Mouse (Mus musculus) forebrain, embryonic 14.5 days (tissue): ENCODE results near the gene Gm10722. TPM values are rescaled to one million over a fixed set of nuclear protein-coding genes. Genes with fewer than 3 reads are reported as not detected.
A peak's percentile ranks its signal among the peaks of the same experiment; 100 is the strongest.
"Not testable (repeated sequence)": the region's sequence is repeated elsewhere in the genome, so short reads cannot be mapped to it uniquely, and the experiment has no call there.

Experiments
- ATAC-seq: fragments of 200-750 bp; cut with Nextera tagmentation; 2 replicates; pipeline ENCODE4 v1.8.0; 2017; ENCODE audit warnings: mild to moderate bottlenecking, moderate library complexity
- DNase-seq: peaks from one replicate; pipeline ENCODE4 v3.0.0-alpha.2; 2015; ENCODE audit warnings: low spot score
- H3K27ac ChIP-seq: fragments of 300-500 bp; sonication (generic); 2 replicates; pipeline ENCODE4 v1.5.1; 2014; ENCODE audit warnings: low read depth, mild to moderate bottlenecking, control low read depth, low read length, moderate library complexity
- H3K27me3 ChIP-seq: fragments of 300-500 bp; sonication (generic); replicated peaks from 2 replicates; pipeline ENCODE4 v1.6.1; 2014; ENCODE audit warnings: low read length, control low read depth, mixed read lengths; ENCODE audit not compliant: control insufficient read depth, insufficient read depth
- H3K36me3 ChIP-seq: fragments of 300-500 bp; sonication (generic); 2 replicates; pipeline ENCODE4 v1.6.1; 2014; ENCODE audit warnings: low read length, control low read depth; ENCODE audit not compliant: control insufficient read depth, insufficient read depth
- H3K4me1 ChIP-seq: fragments of 300-500 bp; sonication (generic); 2 replicates; pipeline ENCODE4 v1.6.1; 2014; ENCODE audit warnings: antibody characterized with exemption, low read length, control low read depth; ENCODE audit not compliant: control insufficient read depth, insufficient read depth
- H3K4me2 ChIP-seq: fragments of 300-500 bp; sonication (generic); 2 replicates; pipeline ENCODE4 v1.6.1; 2014; ENCODE audit warnings: mild to moderate bottlenecking, control low read depth, low read length
- H3K4me3 ChIP-seq: fragments of 300-500 bp; sonication (generic); 2 replicates; pipeline ENCODE4 v1.5.1; 2014; ENCODE audit warnings: low read depth, low read length, control low read depth
- H3K9ac ChIP-seq: fragments of 300-500 bp; sonication (generic); 2 replicates; pipeline ENCODE4 v1.6.1; 2014; ENCODE audit warnings: mild to moderate bottlenecking, low read length, control low read depth, moderate library complexity
- H3K9me3 ChIP-seq: fragments of 300-500 bp; sonication (generic); replicated peaks from 2 replicates; pipeline ENCODE4 v1.6.1; 2016; ENCODE audit warnings: low read length, control low read depth, mixed read lengths; ENCODE audit not compliant: control insufficient read depth
- WGBS: fragments of 180-500 bp; shearing (Covaris S2); extraction: QIAGEN DNeasy Blood & Tissue Kit; methylation state at CpG from one replicate; pipeline ENCODE4 v1.1.7; 2014; 5-methylcytosine and 5-hydroxymethylcytosine counted together
- polyA plus RNA-seq: library from polyadenylated mRNA; unstranded; fragments of >200 nt; fragmentation: Nextera tagmentation; extraction: Ambion mirVana; gene quantifications from 2 replicates; pipeline ENCODE4 v1.2.1, GENCODE M21; 2014

Gene Gm10722
- not detected in 2 replicates for polyA plus RNA-seq

- H3K27ac ChIP-seq, ATAC-seq, H3K9me3 ChIP-seq, H3K27me3 ChIP-seq, H3K4me3 ChIP-seq, H3K9ac ChIP-seq, H3K4me2 ChIP-seq, H3K36me3 ChIP-seq, H3K4me1 ChIP-seq: not testable (repeated sequence)
- DNase-seq: peak; percentile 12
- 70% methylated on average over 12 of the region's 12 CpGs for WGBS
Observed at GRCm38 (mm10) chr9:3000445-3000972, at the start of gene Gm10722. Gm10722 (plus strand) TSS chr9:3000922.

- not testable (repeated sequence) for H3K9me3 ChIP-seq, H3K27ac ChIP-seq, H3K9ac ChIP-seq, H3K4me1 ChIP-seq, H3K27me3 ChIP-seq, ATAC-seq, H3K4me2 ChIP-seq, H3K4me3 ChIP-seq, DNase-seq, H3K36me3 ChIP-seq
- 65% methylated on average over 8 of the region's 8 CpGs for WGBS
Observed at GRCm38 (mm10) chr9:3001006-3001405, 284 bp downstream of the Gm10722 start.

GRCm38 (mm10) chr9:3001948-3002659 lies 1.4 kb downstream of the Gm10722 start:
- H3K4me3 ChIP-seq, H3K9ac ChIP-seq, H3K9me3 ChIP-seq, H3K4me2 ChIP-seq, H3K27ac ChIP-seq, H3K27me3 ChIP-seq, H3K4me1 ChIP-seq, H3K36me3 ChIP-seq: not testable (repeated sequence)
- 57% methylated on average over 8 of the region's 11 CpGs for WGBS
- DNase-seq (peak; percentile 10), ATAC-seq (peak; percentile 87)

- not testable (repeated sequence) for H3K27me3 ChIP-seq, DNase-seq, H3K4me3 ChIP-seq, H3K9ac ChIP-seq, H3K9me3 ChIP-seq, H3K4me1 ChIP-seq, H3K36me3 ChIP-seq, H3K27ac ChIP-seq, ATAC-seq, H3K4me2 ChIP-seq
- 69% methylated on average over 5 of the region's 14 CpGs for WGBS
Observed at GRCm38 (mm10) chr9:3002794-3003396, 2.2 kb downstream of the Gm10722 start, which contains the start of gene Gm11168. Gm11168 (plus strand) TSS chr9:3003346.

GRCm38 (mm10) chr9:3006179-3006578 lies 5.5 kb downstream of the Gm10722 start:
- peaks cover 10% of the 10 kb centered on the region for H3K9me3 ChIP-seq
- 82% methylated on average over 1 of the region's 5 CpGs for WGBS
- not testable (repeated sequence) for H3K9ac ChIP-seq, H3K36me3 ChIP-seq, H3K4me2 ChIP-seq, H3K4me3 ChIP-seq, H3K27ac ChIP-seq, DNase-seq, H3K4me1 ChIP-seq, ATAC-seq, H3K27me3 ChIP-seq

GRCm38 (mm10) chr9:3006636-3007035 lies 5.9 kb downstream of the Gm10722 start:
- H3K4me3 ChIP-seq: not testable (repeated sequence)

GRCm38 (mm10) chr9:3007272-3007671 lies 6.5 kb downstream of the Gm10722 start:
- not testable (repeated sequence) for H3K4me3 ChIP-seq, H3K4me2 ChIP-seq, H3K27ac ChIP-seq, H3K9ac ChIP-seq, H3K27me3 ChIP-seq, H3K36me3 ChIP-seq, H3K4me1 ChIP-seq
- peaks cover 10% of the 10 kb centered on the region for H3K9me3 ChIP-seq
- ATAC-seq (0 out of 2 replicates have a peak, but pooled peaks have one; percentile 9), DNase-seq (peak; percentile 0)
- WGBS: 75% methylated on average over 7 of the region's 9 CpGs

More at GRCm38 (mm10) chr9:3006636-3007035, 5.9 kb downstream of the Gm10722 start:
- not testable (repeated sequence) for H3K27ac ChIP-seq, H3K9ac ChIP-seq, H3K27me3 ChIP-seq, H3K4me2 ChIP-seq, DNase-seq, H3K4me1 ChIP-seq, H3K36me3 ChIP-seq
- WGBS: 59% methylated on average over 8 of the region's 8 CpGs
- H3K9me3 ChIP-seq: peaks cover 10% of the 10 kb centered on the region
- peak; percentile 60 for ATAC-seq

GRCm38 (mm10) chr9:3009331-3009730 lies 8.6 kb downstream of the Gm10722 start:
- H3K27ac ChIP-seq, H3K9ac ChIP-seq, H3K27me3 ChIP-seq, H3K4me2 ChIP-seq, H3K4me3 ChIP-seq, H3K4me1 ChIP-seq, DNase-seq, H3K36me3 ChIP-seq: not testable (repeated sequence)
- ATAC-seq: peak; percentile 47; the same call in 1 of the 2 replicates
- no CpG with 5 or more reads among the region's 5 CpGs for WGBS
- peaks cover 10% of the 10 kb centered on the region for H3K9me3 ChIP-seq
